Mouse (Mus musculus): ENCODE data around the gene Chst5. TPM values are rescaled to one million over a fixed set of nuclear protein-coding genes. Genes with fewer than 3 reads are reported as not detected.
"Not testable (repeated sequence)": the region's sequence is repeated elsewhere in the genome, so short reads cannot be mapped to it uniquely, and the experiment has no call there.

Gene Chst5
- polyA plus RNA-seq, 1 experiment from 2014 or later = not detected

- Histone ChIP-seq H3K4me3 (replicated peaks) (peak within 1 kb of the TSS; percentile 98), H3K4me2 (peak within 1 kb of the TSS; percentile 90), H3K9ac (peak within 1 kb of the TSS; percentile 97), H3K27me3 (no peaks in the 10 kb centered on the region), H3K9me3 (replicated peaks) (no peaks in the 10 kb centered on the region), H3K27ac (peak within 1 kb of the TSS; percentile 95), H3K4me1 (replicated peaks) (peaks cover 36% of the 10 kb centered on the region), H3K36me3 (peaks cover 36% of the 10 kb centered on the region)
- under 1% methylated on average over 65 of the region's 65 CpGs for WGBS (ENCODE audit: insufficient replicate concordance)
- DNase-seq (peak; percentile 94), ATAC-seq (ENCODE audit: low read depth) (peak; percentile 87)
Observed at GRCm38 (mm10) chr8:111940171-111941100, 30.2 kb upstream of the Chst5 start, which contains the start of gene Gabarapl2. TSS of gene Gabarapl2 (plus strand) at chr8:111940703.

- no peaks in the 10 kb centered on the region for H3K9me3 ChIP-seq (replicated peaks)
- WGBS (ENCODE audit: insufficient replicate concordance) = 8% methylated on average over 10 of the region's 10 CpGs
- peak overlapping the region; percentile 95 for H3K27ac ChIP-seq
- H3K4me2 ChIP-seq = peak overlapping the region; percentile 90
- H3K4me3 ChIP-seq (replicated peaks) = peak overlapping the region; percentile 98
- DNase-seq = peak; percentile 79
- H3K9ac ChIP-seq = peak overlapping the region; percentile 97
- ATAC-seq (ENCODE audit: low read depth) = peak; percentile 93
- no peaks in the 10 kb centered on the region for H3K27me3 ChIP-seq
- peaks cover 30% of the 10 kb centered on the region for H3K36me3 ChIP-seq
- H3K4me1 ChIP-seq (replicated peaks) = peaks cover 36% of the 10 kb centered on the region
Observed at GRCm38 (mm10) chr8:111939516-111940142, 29.4 kb upstream of the Chst5 start.

GRCm38 (mm10) chr8:111938076-111938985 is 28.1 kb upstream of the Chst5 start:
- H3K27me3 ChIP-seq; H3K9me3 ChIP-seq (replicated peaks); H3K9ac ChIP-seq; ATAC-seq (ENCODE audit: low read depth); H3K4me3 ChIP-seq (replicated peaks); DNase-seq: not testable (repeated sequence)
- peak overlapping the region; percentile 95 for H3K27ac ChIP-seq
- peaks cover 44% of the 10 kb centered on the region for H3K4me1 ChIP-seq (replicated peaks)
- H3K36me3 ChIP-seq = peaks cover 17% of the 10 kb centered on the region
- H3K4me2 ChIP-seq = peak overlapping the region; percentile 90; the same call in 1 of the 2 replicates
- 69% methylated on average over 9 of the region's 9 CpGs for WGBS (ENCODE audit: insufficient replicate concordance)

GRCm38 (mm10) chr8:111937184-111937583 is 26.9 kb upstream of the Chst5 start:
- no peak for DNase-seq
- WGBS (ENCODE audit: insufficient replicate concordance) = 49% methylated on average over 3 of the region's 3 CpGs

GRCm38 (mm10) chr8:111934201-111934600 is 24.0 kb upstream of the Chst5 start:
- Histone ChIP-seq H3K27ac (peak overlapping the region; percentile 48; the same call in 1 of the 2 replicates), H3K27me3 (no peaks in the 10 kb centered on the region), H3K4me1 (replicated peaks) (peaks cover 56% of the 10 kb centered on the region), H3K4me3 (replicated peaks) (peak overlapping the region; percentile 72; the same call in 1 of the 2 replicates), H3K36me3 (no peaks in the 10 kb centered on the region), H3K4me2 (peak overlapping the region; percentile 83), H3K9me3 (replicated peaks) (no peaks in the 10 kb centered on the region), H3K9ac (peak overlapping the region; percentile 24; the same call in 1 of the 2 replicates)
- ATAC-seq (ENCODE audit: low read depth) = no peak
- WGBS (ENCODE audit: insufficient replicate concordance) = 82% methylated on average over 2 of the region's 2 CpGs
- DNase-seq = no peak

More at GRCm38 (mm10) chr8:111937184-111937583, 26.9 kb upstream of the Chst5 start:
- no peak for ATAC-seq (ENCODE audit: low read depth)
- H3K27ac ChIP-seq = no peak overlapping the region
- peaks cover 5% of the 10 kb centered on the region for H3K36me3 ChIP-seq
- H3K27me3 ChIP-seq = no peaks in the 10 kb centered on the region
- no peak overlapping the region for H3K9ac ChIP-seq
- H3K4me1 ChIP-seq (replicated peaks) = peaks cover 49% of the 10 kb centered on the region
- no peaks in the 10 kb centered on the region for H3K9me3 ChIP-seq (replicated peaks)
- H3K4me2 ChIP-seq = no peak overlapping the region
- no peak overlapping the region for H3K4me3 ChIP-seq (replicated peaks)

GRCm38 (mm10) chr8:111933348-111934076 is 23.3 kb upstream of the Chst5 start, which contains the start of gene Tmem231:
TSS of gene Tmem231 (minus strand) at chr8:111933881.
- Histone ChIP-seq H3K27me3 (no peaks in the 10 kb centered on the region), H3K9ac (peak within 1 kb of the TSS; percentile 81), H3K4me3 (replicated peaks) (peak within 1 kb of the TSS; percentile 72), H3K36me3 (no peaks in the 10 kb centered on the region), H3K27ac (peak within 1 kb of the TSS; percentile 90), H3K9me3 (replicated peaks) (no peaks in the 10 kb centered on the region), H3K4me2 (peak within 1 kb of the TSS; percentile 83), H3K4me1 (replicated peaks) (peaks cover 56% of the 10 kb centered on the region)
- peak; percentile 91 for ATAC-seq (ENCODE audit: low read depth)
- DNase-seq = peak; percentile 90
- 2% methylated on average over 53 of the region's 53 CpGs for WGBS (ENCODE audit: insufficient replicate concordance)

- H3K27me3 ChIP-seq = no peaks in the 10 kb centered on the region
- H3K36me3 ChIP-seq = no peaks in the 10 kb centered on the region
- WGBS (ENCODE audit: insufficient replicate concordance) = 31% methylated on average over 19 of the region's 19 CpGs
- peak; percentile 46 for ATAC-seq (ENCODE audit: low read depth)
- peak; percentile 69 for DNase-seq
- H3K4me3 ChIP-seq (replicated peaks) = peak overlapping the region; percentile 72
- peak overlapping the region; percentile 83 for H3K4me2 ChIP-seq
- peak overlapping the region; percentile 90 for H3K27ac ChIP-seq
- H3K9me3 ChIP-seq (replicated peaks) = no peaks in the 10 kb centered on the region
- peaks cover 59% of the 10 kb centered on the region for H3K4me1 ChIP-seq (replicated peaks)
- peak overlapping the region; percentile 81 for H3K9ac ChIP-seq
Observed at GRCm38 (mm10) chr8:111932580-111933336, 22.5 kb upstream of the Chst5 start.

GRCm38 (mm10) chr8:111931721-111932120 is 21.5 kb upstream of the Chst5 start:
- DNase-seq (no peak), ATAC-seq (ENCODE audit: low read depth) (no peak)
- Histone ChIP-seq H3K4me1 (replicated peaks) (peaks cover 64% of the 10 kb centered on the region), H3K9me3 (replicated peaks) (no peaks in the 10 kb centered on the region), H3K36me3 (no peaks in the 10 kb centered on the region), H3K27ac (peak overlapping the region; percentile 96), H3K27me3 (no peaks in the 10 kb centered on the region), H3K4me2 (no peak overlapping the region; the same call in 1 of the 2 replicates), H3K4me3 (replicated peaks) (no peak overlapping the region), H3K9ac (no peak overlapping the region)
- 84% methylated on average over 16 of the region's 16 CpGs for WGBS (ENCODE audit: insufficient replicate concordance)

- Histone ChIP-seq H3K9ac (peak overlapping the region; percentile 62), H3K27ac (peak overlapping the region; percentile 96), H3K27me3 (no peaks in the 10 kb centered on the region), H3K4me1 (replicated peaks) (peaks cover 73% of the 10 kb centered on the region), H3K36me3 (no peaks in the 10 kb centered on the region), H3K4me2 (peak overlapping the region; percentile 62), H3K4me3 (replicated peaks) (peak overlapping the region; percentile 30; the same call in 1 of the 2 replicates), H3K9me3 (replicated peaks) (no peaks in the 10 kb centered on the region)
- ATAC-seq (ENCODE audit: low read depth) = peak; percentile 88
- WGBS (ENCODE audit: insufficient replicate concordance) = 15% methylated on average over 8 of the region's 8 CpGs
- peak; percentile 70 for DNase-seq
Observed at GRCm38 (mm10) chr8:111929648-111930344, 19.5 kb upstream of the Chst5 start.

All from liver, embryonic 13.5 days (tissue).